Mouse (Mus musculus) T-helper 2 cell (primary cell): ENCODE measurements around the gene Metrn.
"Not testable (repeated sequence)": the region's sequence is repeated elsewhere in the genome, so short reads cannot be mapped to it uniquely, and the experiment has no call there.

Experiments used
- in situ Hi-C: fragments of 300-600 bp; cut with MboI, MseI; formaldehyde crosslinking; loops from one replicate; pipeline ENCODE4 v1.15.1; 2025; ENCODE audit warnings: high pct_unique_total_duplicates

The Metrn gene

GRCm38 (mm10) chr17:25810890-25811289 lies 14.0 kb upstream of the Metrn start:
- in situ Hi-C loops: no loop called here

GRCm38 (mm10) chr17:25809606-25810340 lies 12.8 kb upstream of the Metrn start:
- in situ Hi-C loops: no loop called here

GRCm38 (mm10) chr17:25808789-25809605 lies 12.1 kb upstream of the Metrn start, which contains the start of gene Fbxl16:
Gene Fbxl16, plus strand, starts transcription at chr17:25809085.
- in situ Hi-C loops: no loop called here

- in situ Hi-C loops: no loop called here
These were observed 11.1 kb upstream of the Metrn start for GRCm38 (mm10) chr17:25808028-25808427.

- in situ Hi-C loops: not testable (repeated sequence)
These were observed 10.5 kb upstream of the Metrn start for GRCm38 (mm10) chr17:25807452-25807851.

- in situ Hi-C loops: no loop called here
These were observed 9.6 kb upstream of the Metrn start for GRCm38 (mm10) chr17:25806507-25806906.

- in situ Hi-C loops: no loop called here
These were observed 6.0 kb upstream of the Metrn start for GRCm38 (mm10) chr17:25802825-25803517.

- in situ Hi-C loops: no loop called here
These were observed 4.1 kb upstream of the Metrn start for GRCm38 (mm10) chr17:25801029-25801428.

- in situ Hi-C loops: no loop called here
These were observed 645 bp downstream of the Metrn start for GRCm38 (mm10) chr17:25796211-25796771.

GRCm38 (mm10) chr17:25795609-25796092 lies 1.3 kb downstream of the Metrn start, which contains the start of gene AC134908.4:
Gene AC134908.4, minus strand, starts transcription at chr17:25795659.
- in situ Hi-C loops: no loop called here

GRCm38 (mm10) chr17:25794998-25795397 lies 1.9 kb downstream of the Metrn start:
- in situ Hi-C loops: no loop called here

GRCm38 (mm10) chr17:25794197-25794596 lies 2.7 kb downstream of the Metrn start:
- in situ Hi-C loops: no loop called here

- in situ Hi-C loops: no loop called here
These were observed 4.3 kb downstream of the Metrn start, which contains the start of gene Fam173a for GRCm38 (mm10) chr17:25792615-25793014. Gene Fam173a, minus strand, starts transcription at chr17:25792901.

- in situ Hi-C loops: no loop called here
These were observed 5.0 kb downstream of the Metrn start for GRCm38 (mm10) chr17:25791843-25792527.

GRCm38 (mm10) chr17:25791320-25791842 lies 5.6 kb downstream of the Metrn start:
- in situ Hi-C loops: no loop called here

GRCm38 (mm10) chr17:25786781-25787504 lies 10.0 kb downstream of the Metrn start:
- in situ Hi-C loops: no loop called here

GRCm38 (mm10) chr17:25786280-25786679 lies 10.7 kb downstream of the Metrn start, which contains the start of gene Ccdc78:
Gene Ccdc78, plus strand, starts transcription at chr17:25786580.
- in situ Hi-C loops: no loop called here

GRCm38 (mm10) chr17:25785281-25785745 lies 11.6 kb downstream of the Metrn start, which contains the start of gene Haghl:
Gene Haghl, minus strand, starts transcription at chr17:25785673.
- in situ Hi-C loops: no loop called here

- in situ Hi-C loops: loop anchor here (5.0 kb wide), 1 partner anchor 47 kb away; the partner anchor contains the start of gene Mslnl
These were observed 12.9 kb downstream of the Metrn start for GRCm38 (mm10) chr17:25783861-25784574.
